Mouse (Mus musculus) lung, embryonic 15.5 days (tissue): ENCODE results near the gene Gnb3. TPM values are rescaled to one million over a fixed set of nuclear protein-coding genes. Genes with fewer than 3 reads are reported as not detected.

ENCODE experiments used
- ATAC-seq: fragments of 200-750 bp; cut with Nextera tagmentation; 2 replicates; pipeline ENCODE4 v1.8.0; 2017; ENCODE audit warnings: moderate number of reproducible peaks, borderline replicate concordance; ENCODE audit not compliant: low FRiP score, low TSS enrichment; ENCODE audit errors: extremely low read depth
- H3K27ac ChIP-seq: fragments of 300-500 bp; sonication (generic); 2 replicates; pipeline ENCODE4 v1.5.1; 2015; ENCODE audit warnings: moderate library complexity, mild to moderate bottlenecking, inconsistent platforms
- H3K27me3 ChIP-seq: fragments of 300-500 bp; sonication (generic); 2 replicates; pipeline ENCODE4 v1.6.1; 2015; ENCODE audit warnings: inconsistent platforms
- H3K36me3 ChIP-seq: fragments of 300-500 bp; sonication (generic); 2 replicates; pipeline ENCODE4 v1.6.1; 2015; ENCODE audit warnings: inconsistent platforms
- H3K4me1 ChIP-seq: fragments of 300-500 bp; sonication (generic); 2 replicates; pipeline ENCODE4 v1.6.1; 2015; ENCODE audit warnings: inconsistent platforms
- H3K4me2 ChIP-seq: fragments of 300-500 bp; sonication (generic); 2 replicates; pipeline ENCODE4 v1.6.1; 2015; ENCODE audit warnings: inconsistent platforms, mild to moderate bottlenecking, moderate library complexity
- H3K4me3 ChIP-seq: fragments of 300-500 bp; sonication (generic); 2 replicates; pipeline ENCODE4 v1.5.1; 2015; ENCODE audit warnings: mild to moderate bottlenecking, inconsistent platforms
- H3K9ac ChIP-seq: fragments of 300-500 bp; sonication (generic); 2 replicates; pipeline ENCODE4 v1.6.1; 2015; ENCODE audit warnings: inconsistent platforms
- H3K9me3 ChIP-seq: fragments of 300-500 bp; sonication (generic); 2 replicates; pipeline ENCODE4 v1.6.1; 2016; ENCODE audit warnings: inconsistent platforms
- WGBS: fragments of 180-500 bp; shearing (Covaris S2); methylation state at CpG from one replicate; pipeline ENCODE4 v1.1.7; 2015; 5-methylcytosine and 5-hydroxymethylcytosine counted together
- polyA plus RNA-seq: library from polyadenylated mRNA; unstranded; fragments of >200 nt; fragmentation: Nextera tagmentation; extraction: Ambion mirVana; gene quantifications from 2 replicates; pipeline ENCODE4 v1.2.1, GENCODE M21; 2015

Gene Gnb3
- polyA plus RNA-seq, result 0.38 and 1.1 TPM in 2 replicates

DNA sequence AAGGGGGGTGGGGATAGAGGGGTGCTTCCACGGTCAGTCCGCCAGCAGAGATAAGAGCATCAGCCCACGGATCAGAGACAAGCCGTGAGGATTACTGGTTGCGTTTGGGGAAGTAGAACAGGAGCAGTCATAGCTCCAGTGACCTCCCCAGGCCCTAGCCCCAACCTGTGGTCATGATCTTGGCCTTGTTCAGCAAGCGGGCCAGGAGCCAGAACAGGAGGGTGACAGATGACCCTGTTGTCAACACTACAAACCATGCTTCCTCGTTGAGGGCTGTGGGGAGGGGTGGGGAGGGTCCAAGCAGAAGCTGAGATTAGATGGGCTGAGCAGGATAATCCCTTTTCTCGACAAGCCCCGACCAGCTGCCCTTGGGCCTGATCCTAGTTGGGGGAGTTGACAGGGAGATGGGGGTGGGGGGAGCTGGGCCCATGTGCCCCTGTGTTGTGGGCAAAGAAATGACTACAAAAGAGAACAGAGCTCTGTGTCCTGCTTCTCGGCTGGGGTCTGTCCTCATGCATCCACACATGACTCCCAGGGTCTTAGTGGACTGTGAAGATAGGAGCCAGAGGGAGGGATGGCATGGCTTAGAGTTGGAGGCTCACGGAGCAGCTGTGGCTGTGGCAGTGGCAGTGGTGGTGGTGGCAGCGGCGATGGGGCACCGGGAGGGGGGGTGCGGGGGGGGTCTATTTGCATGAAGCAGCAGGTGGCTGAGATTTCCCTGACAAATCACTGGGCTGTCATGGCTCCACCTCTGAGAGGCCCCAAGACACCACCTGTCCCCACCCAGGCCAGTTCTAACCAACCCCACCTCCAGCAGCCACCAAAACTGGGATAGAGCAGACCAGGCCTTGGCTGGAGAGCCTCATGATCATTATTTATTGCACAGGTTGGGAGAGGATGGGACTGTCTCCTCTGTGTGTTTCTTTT is at the start of gene Gnb3:
Gene Gnb3, minus strand, starts transcription at position 35 of the 927 bp plus-strand sequence.
- no peak within 1 kb of the TSS for H3K4me3 ChIP-seq
- no peak within 1 kb of the TSS for H3K27ac ChIP-seq
- no peaks in the 10 kb centered on the region for H3K36me3 ChIP-seq
- H3K4me1 ChIP-seq, result peaks cover 31% of the 10 kb centered on the region
- H3K4me2 ChIP-seq, result no peak within 1 kb of the TSS
- no peaks in the 10 kb centered on the region for H3K27me3 ChIP-seq
- no peak within 1 kb of the TSS for H3K9ac ChIP-seq
- 18% methylated on average over 15 of the region's 15 CpGs for WGBS
- no peaks in the 10 kb centered on the region for H3K9me3 ChIP-seq
- no peak for ATAC-seq

DNA sequence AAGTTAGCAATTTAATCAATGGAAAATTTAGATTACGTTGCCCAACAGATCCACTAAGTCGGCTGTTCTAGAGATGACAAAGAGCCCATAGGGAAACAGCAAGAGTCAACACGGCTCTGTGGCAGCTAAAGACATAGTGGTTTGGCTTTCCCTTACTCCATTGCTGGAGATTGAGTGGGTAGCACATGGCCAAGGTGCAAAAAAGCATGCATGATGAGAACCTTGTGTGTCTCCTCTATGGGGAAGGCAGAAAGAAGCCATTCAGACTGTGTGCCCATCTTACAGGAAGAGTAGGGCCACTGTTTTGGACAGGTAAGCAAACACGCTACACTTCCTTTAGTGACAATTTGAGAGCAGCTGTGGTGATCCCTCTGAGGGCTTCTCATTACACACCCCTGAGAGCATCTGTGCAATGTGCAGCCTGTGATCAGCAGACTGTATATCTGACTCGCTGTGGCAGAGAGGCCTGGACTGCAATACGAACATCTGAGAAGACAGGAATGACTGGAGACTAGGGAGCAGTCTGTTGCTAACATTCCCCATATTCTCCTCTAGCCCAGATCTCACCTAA is 48.6 kb upstream of the Gnb3 start:
- H3K27me3 ChIP-seq, result no peaks in the 10 kb centered on the region
- H3K9ac ChIP-seq, result no peak overlapping the region
- H3K27ac ChIP-seq, result no peak overlapping the region
- ATAC-seq, result no peak
- H3K4me3 ChIP-seq, result no peak overlapping the region
- H3K36me3 ChIP-seq, result no peaks in the 10 kb centered on the region
- no peak overlapping the region for H3K4me2 ChIP-seq
- H3K9me3 ChIP-seq, result no peaks in the 10 kb centered on the region
- H3K4me1 ChIP-seq, result no peaks in the 10 kb centered on the region
- 85% methylated on average over 6 of the region's 6 CpGs for WGBS

DNA sequence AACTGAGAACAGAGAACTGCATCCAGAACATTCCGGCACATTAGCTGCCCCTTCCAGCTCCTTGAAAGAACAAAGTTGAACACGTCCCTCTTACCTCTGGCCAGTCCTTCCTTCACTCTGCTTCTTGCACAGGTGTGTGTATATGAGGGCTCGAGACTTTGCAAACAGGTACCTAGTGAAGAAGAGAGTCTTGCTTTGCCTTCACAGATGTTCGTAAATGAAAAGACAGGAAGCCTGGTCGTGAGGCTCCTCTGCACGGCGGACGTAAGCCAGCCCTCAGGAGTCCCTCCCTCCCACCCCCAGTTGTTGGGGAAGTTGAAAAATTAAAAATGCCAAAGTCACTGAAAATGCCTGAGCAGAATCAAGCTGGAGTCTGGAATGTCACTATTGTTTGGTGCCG is 47.9 kb upstream of the Gnb3 start, which contains the start of gene Cd4:
Gene Cd4, minus strand, starts transcription at position 236 of the 400 bp plus-strand sequence.
- no peak for ATAC-seq
- no peaks in the 10 kb centered on the region for H3K27me3 ChIP-seq
- WGBS, result 72% methylated on average over 9 of the region's 9 CpGs

DNA sequence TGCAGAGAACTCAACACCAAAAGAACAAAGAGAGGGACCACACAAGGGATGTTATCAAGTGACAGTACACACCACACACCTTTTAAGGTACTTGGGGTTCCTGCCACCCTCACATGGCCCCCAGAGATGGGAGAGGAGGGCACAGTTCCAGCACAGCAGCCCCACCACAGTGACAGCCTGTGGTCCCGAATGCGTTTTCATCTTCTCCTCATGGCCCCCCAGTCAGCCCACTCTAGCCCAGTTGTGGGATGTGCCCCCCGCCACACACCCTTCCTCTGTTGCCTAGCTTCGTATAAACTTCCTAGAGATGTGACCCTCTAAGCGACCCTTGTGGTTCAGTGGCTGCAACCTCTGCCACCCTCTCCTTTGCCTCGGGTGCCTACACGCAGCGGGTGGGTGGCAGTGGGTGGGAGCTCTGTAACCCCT is 45.9 kb upstream of the Gnb3 start:
- Histone ChIP-seq H3K4me1 (no peaks in the 10 kb centered on the region), H3K4me2 (no peak overlapping the region), H3K36me3 (no peaks in the 10 kb centered on the region), H3K27ac (no peak overlapping the region), H3K9ac (no peak overlapping the region), H3K27me3 (no peaks in the 10 kb centered on the region), H3K9me3 (no peaks in the 10 kb centered on the region), H3K4me3 (no peak overlapping the region)
- no peak for ATAC-seq
- 86% methylated on average over 8 of the region's 8 CpGs for WGBS

More for the DNA sequence above, 47.9 kb upstream of the Gnb3 start, which contains the start of gene Cd4:
- no peak within 1 kb of the TSS for H3K4me3 ChIP-seq
- H3K9ac ChIP-seq, result no peak within 1 kb of the TSS
- H3K27ac ChIP-seq, result no peak within 1 kb of the TSS
- no peaks in the 10 kb centered on the region for H3K4me1 ChIP-seq
- no peak within 1 kb of the TSS for H3K4me2 ChIP-seq
- H3K36me3 ChIP-seq, result no peaks in the 10 kb centered on the region
- no peaks in the 10 kb centered on the region for H3K9me3 ChIP-seq

DNA sequence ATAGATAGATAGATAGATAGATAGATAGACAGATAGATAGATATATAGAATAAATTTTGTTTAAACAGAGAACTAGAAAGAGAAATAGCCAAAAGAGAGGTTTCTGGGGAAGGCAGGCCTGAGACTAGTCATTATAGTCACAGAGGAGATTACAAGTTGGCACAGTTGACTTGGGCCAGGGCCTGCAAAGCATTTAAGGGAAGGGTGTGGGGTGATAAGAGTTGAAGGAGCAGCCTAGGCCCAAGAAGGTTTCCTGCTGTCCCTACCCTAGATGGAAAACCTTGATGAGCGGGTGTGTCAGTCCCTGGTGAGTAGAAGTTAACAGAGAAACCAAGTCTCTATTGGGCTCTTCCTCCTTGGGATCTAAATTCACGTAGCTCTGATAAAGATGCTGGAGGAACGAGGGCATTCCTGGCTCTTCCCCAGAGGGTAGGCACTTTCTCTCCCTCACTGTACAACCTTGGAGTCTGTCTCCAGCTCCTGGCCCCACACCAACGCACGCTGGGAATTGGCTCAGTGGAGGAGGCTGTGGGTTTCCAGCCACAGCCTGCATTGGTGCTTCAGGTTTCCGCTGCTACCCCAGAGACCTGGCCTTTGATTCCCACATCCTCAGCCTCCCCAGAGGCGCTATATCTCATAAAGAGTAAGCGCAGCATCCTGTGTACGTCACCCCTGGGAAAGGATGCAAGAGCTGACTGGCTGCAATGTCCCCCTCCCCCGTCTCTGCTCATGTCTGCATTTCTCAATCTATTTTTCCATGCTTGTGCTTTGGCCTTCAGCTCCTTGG is 44.8 kb upstream of the Gnb3 start:
- H3K4me3 ChIP-seq, result no peak overlapping the region
- no peaks in the 10 kb centered on the region for H3K4me1 ChIP-seq
- ATAC-seq, result no peak
- H3K27me3 ChIP-seq, result no peaks in the 10 kb centered on the region
- no peak overlapping the region for H3K4me2 ChIP-seq
- H3K36me3 ChIP-seq, result no peaks in the 10 kb centered on the region
- no peaks in the 10 kb centered on the region for H3K9me3 ChIP-seq
- WGBS, result 70% methylated on average over 10 of the region's 10 CpGs
- no peak overlapping the region for H3K9ac ChIP-seq
- no peak overlapping the region for H3K27ac ChIP-seq

DNA sequence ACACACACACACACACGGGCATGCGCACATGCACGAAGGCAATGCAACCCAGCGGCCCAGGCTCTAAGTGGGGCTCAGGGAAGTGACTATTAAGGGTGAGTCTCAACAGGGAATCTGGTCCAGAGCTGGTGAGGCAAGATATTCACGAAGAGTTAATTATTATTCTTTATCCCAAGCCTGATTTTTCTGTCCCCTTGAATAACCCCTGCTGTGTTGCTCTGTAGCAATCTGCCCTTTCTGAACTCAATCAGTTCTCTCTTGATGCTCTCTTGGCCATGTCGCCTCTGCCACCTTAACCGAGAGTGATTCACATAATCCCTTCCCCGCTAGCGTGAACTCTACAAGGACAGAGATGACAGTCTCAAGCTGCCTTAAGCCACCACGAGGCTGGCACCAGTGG is 43.3 kb upstream of the Gnb3 start:
- 78% methylated on average over 10 of the region's 10 CpGs for WGBS
- no peak overlapping the region for H3K4me2 ChIP-seq
- no peak overlapping the region for H3K9ac ChIP-seq
- H3K4me3 ChIP-seq, result no peak overlapping the region
- H3K27ac ChIP-seq, result no peak overlapping the region
- ATAC-seq, result no peak
- H3K27me3 ChIP-seq, result no peaks in the 10 kb centered on the region
- no peaks in the 10 kb centered on the region for H3K36me3 ChIP-seq
- H3K4me1 ChIP-seq, result no peaks in the 10 kb centered on the region
- H3K9me3 ChIP-seq, result no peaks in the 10 kb centered on the region

DNA sequence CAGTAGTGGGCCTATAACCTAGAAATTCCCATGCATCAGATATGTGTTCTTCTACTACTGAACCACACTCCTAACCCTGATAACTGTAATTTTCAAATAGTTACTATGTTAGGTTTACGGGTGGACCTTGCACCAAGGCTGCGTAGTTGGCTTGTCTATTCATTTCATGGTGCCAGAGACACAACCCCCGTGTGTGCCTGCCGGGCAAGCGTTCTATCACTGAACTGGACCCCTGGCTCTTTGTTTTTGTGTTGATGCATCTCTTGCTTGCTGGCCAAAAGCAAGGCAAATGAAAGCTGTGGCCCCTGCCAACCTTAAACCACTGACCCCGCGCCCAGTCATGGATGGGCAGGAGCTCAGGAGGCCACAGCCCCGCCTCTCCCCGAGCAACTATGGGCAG is 41.7 kb upstream of the Gnb3 start:
- H3K27me3 ChIP-seq, result no peaks in the 10 kb centered on the region
- no peak for ATAC-seq
- H3K4me2 ChIP-seq, result no peak overlapping the region
- WGBS, result 90% methylated on average over 9 of the region's 9 CpGs
- H3K36me3 ChIP-seq, result no peaks in the 10 kb centered on the region
- H3K4me1 ChIP-seq, result no peaks in the 10 kb centered on the region
- no peak overlapping the region for H3K27ac ChIP-seq
- no peaks in the 10 kb centered on the region for H3K9me3 ChIP-seq
- no peak overlapping the region for H3K4me3 ChIP-seq
- H3K9ac ChIP-seq, result no peak overlapping the region

DNA sequence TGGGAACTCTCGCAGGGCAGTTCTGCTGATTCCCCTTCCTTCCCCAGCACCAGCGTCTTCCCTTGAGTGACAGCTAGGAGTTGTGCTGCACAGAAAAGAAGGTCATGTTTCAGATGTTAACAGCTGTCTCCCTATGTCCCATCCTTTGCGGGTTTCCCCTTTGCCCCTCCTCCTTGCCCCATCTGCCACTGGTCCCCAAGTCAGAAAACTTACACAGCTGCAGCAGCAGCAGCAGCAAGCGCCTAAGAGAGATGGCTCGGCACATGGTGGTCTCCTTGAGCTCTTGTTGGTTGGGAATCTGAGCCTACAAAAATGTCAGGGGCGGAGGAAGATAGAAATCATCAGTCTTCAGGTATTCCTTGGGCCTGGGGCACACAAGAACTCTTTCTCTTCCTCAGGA is 39.3 kb upstream of the Gnb3 start:
- ATAC-seq, result no peak
- 38% methylated on average over 6 of the region's 6 CpGs for WGBS
- Histone ChIP-seq H3K9me3 (no peaks in the 10 kb centered on the region), H3K9ac (no peak overlapping the region), H3K27ac (no peak overlapping the region), H3K36me3 (no peaks in the 10 kb centered on the region), H3K4me3 (no peak overlapping the region), H3K4me2 (no peak overlapping the region), H3K4me1 (no peaks in the 10 kb centered on the region), H3K27me3 (no peaks in the 10 kb centered on the region)

DNA sequence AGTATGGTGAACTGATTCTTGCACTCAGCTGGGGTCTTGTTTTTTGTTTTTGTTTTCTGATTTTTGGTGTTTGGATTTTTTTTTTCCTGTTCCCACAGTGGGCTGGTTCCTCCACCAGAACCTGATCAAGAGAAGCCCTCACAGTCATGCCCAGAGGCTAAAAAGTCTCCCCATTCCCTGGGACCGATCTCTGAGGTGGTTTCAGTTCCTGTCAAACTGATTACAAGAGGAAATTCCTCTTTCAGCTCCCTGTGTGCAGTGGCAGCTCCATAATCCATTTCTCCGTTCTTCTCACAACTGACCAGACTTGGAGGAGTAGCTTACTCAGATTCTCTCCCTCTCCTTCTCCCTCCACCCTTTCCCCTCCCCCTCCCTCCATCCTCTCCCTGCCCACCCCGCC is 34.3 kb upstream of the Gnb3 start:
- Histone ChIP-seq H3K4me1 (no peaks in the 10 kb centered on the region), H3K9ac (no peak overlapping the region), H3K9me3 (no peaks in the 10 kb centered on the region), H3K27ac (no peak overlapping the region), H3K27me3 (no peaks in the 10 kb centered on the region), H3K4me2 (no peak overlapping the region), H3K4me3 (no peak overlapping the region), H3K36me3 (no peaks in the 10 kb centered on the region)
- 32% methylated on average over 2 of the region's 3 CpGs for WGBS
- no peak for ATAC-seq

DNA sequence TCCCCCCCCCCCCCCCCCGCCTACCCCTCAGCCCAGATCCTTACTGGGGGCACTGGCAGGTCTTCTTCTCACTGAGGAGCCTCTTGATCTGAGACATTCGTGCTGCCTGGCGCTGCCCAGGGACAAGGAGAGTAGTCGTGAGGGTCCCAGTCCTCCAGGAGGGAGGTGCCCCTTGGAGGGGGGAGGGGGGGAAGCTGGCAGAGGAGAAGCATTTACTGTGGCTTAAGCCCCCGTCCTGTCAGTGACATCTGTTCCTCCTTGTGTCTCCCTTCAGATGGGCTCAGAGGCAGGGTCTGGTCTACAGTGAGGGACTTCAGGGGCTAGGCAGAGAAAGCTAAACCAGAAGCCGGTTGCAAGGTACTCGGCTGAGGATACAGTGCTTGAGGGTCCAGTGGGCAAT is 26.5 kb upstream of the Gnb3 start:
- Histone ChIP-seq H3K36me3 (no peaks in the 10 kb centered on the region), H3K4me1 (peaks cover 16% of the 10 kb centered on the region), H3K9ac (no peak overlapping the region), H3K27ac (no peak overlapping the region), H3K27me3 (peaks cover 51% of the 10 kb centered on the region), H3K4me3 (no peak overlapping the region), H3K4me2 (no peak overlapping the region), H3K9me3 (no peaks in the 10 kb centered on the region)
- ATAC-seq, result no peak
- 54% methylated on average over 6 of the region's 7 CpGs for WGBS

DNA sequence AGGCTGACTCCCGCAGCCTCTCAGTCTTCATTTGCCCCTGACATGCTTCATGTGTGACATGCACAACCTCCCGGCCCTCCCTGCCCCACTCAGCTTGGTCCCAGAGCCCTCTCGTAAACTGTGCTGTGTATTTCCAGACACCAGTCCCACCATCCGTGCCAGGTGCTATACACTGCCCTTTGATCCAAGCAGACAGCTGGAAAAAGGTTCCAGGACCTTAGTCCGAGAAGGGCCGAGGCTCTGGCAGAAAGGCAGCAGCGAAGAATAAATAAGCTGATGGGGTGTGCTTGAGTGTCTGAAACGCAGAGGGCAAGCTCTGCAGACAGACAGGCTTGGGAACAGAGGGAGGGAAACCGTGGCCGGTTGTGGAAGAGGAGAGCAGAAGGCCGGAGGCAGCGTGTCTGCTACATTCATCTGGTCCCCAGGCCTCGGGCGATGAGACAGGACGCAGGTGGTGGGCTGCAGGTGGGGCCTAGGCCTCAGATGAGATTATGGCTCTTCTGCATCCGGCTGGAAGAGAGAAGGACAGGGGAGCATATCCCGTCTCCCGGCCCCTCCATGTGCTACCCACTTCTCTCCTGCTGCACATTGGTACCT is 25.8 kb upstream of the Gnb3 start:
- H3K4me1 ChIP-seq, result peaks cover 16% of the 10 kb centered on the region
- no peak for ATAC-seq
- no peak overlapping the region for H3K27ac ChIP-seq
- 33% methylated on average over 18 of the region's 18 CpGs for WGBS
- H3K4me3 ChIP-seq, result no peak overlapping the region
- H3K9me3 ChIP-seq, result no peaks in the 10 kb centered on the region
- no peak overlapping the region for H3K4me2 ChIP-seq
- no peak overlapping the region for H3K9ac ChIP-seq
- H3K36me3 ChIP-seq, result no peaks in the 10 kb centered on the region
- H3K27me3 ChIP-seq, result peaks cover 58% of the 10 kb centered on the region
